Mouse (Mus musculus): ENCODE measurements at regions not wholly inside any gene's neighbourhood (a gene's known extent, or its start where the extent isn't known, plus 50 kb on each side); places are given as distances from the start of the nearest gene placed in this dataset.
"Not testable (repeated sequence)": the region's sequence is repeated elsewhere in the genome, so short reads cannot be mapped to it uniquely, and the experiment has no call there.

GRCm38 (mm10) chr13:99128979-99129378, 55.6 kb upstream of the Zfp366 start:
- WGBS = 22% methylated on average over 2 of the region's 2 CpGs

GRCm38 (mm10) chr13:99128284-99128691, 56.3 kb upstream of the Zfp366 start:
- Histone ChIP-seq H3K27me3 (no peaks in the 10 kb centered on the region), H3K27ac (peak overlapping the region; percentile 30; the same call in 1 of the 2 replicates), H3K36me3 (no peaks in the 10 kb centered on the region), H3K9ac (no peak overlapping the region), H3K4me1 (peaks cover 35% of the 10 kb centered on the region), H3K4me2 (no peak overlapping the region), H3K9me3 (no peaks in the 10 kb centered on the region), H3K4me3 (no peak overlapping the region)
- 0 out of 2 replicates have a peak, but pooled peaks have one; percentile 26 for ATAC-seq (ENCODE audit: insufficient number of reproducible peaks, low FRiP score, low TSS enrichment, low read depth)
- 25% methylated on average over 5 of the region's 5 CpGs for WGBS

More at GRCm38 (mm10) chr13:99128979-99129378, 55.6 kb upstream of the Zfp366 start:
- no peak overlapping the region for H3K4me2 ChIP-seq
- H3K4me1 ChIP-seq = peaks cover 32% of the 10 kb centered on the region
- no peak for ATAC-seq (ENCODE audit: insufficient number of reproducible peaks, low FRiP score, low TSS enrichment, low read depth)
- H3K27me3 ChIP-seq = no peaks in the 10 kb centered on the region
- H3K9ac ChIP-seq = no peak overlapping the region
- no peaks in the 10 kb centered on the region for H3K9me3 ChIP-seq
- H3K27ac ChIP-seq = peak overlapping the region; percentile 30; the same call in 1 of the 2 replicates
- no peak overlapping the region for H3K4me3 ChIP-seq
- no peaks in the 10 kb centered on the region for H3K36me3 ChIP-seq

GRCm38 (mm10) chr13:99127716-99128115, 56.9 kb upstream of the Zfp366 start:
- Histone ChIP-seq H3K9ac (no peak overlapping the region), H3K4me3 (no peak overlapping the region), H3K27me3 (no peaks in the 10 kb centered on the region), H3K36me3 (no peaks in the 10 kb centered on the region), H3K27ac (peak overlapping the region; percentile 30; the same call in 1 of the 2 replicates), H3K4me1 (peaks cover 35% of the 10 kb centered on the region), H3K9me3 (no peaks in the 10 kb centered on the region), H3K4me2 (no peak overlapping the region)
- 69% methylated on average over 5 of the region's 5 CpGs for WGBS
- no peak for ATAC-seq (ENCODE audit: insufficient number of reproducible peaks, low FRiP score, low TSS enrichment, low read depth)

GRCm38 (mm10) chr13:99126971-99127370, 57.7 kb upstream of the Zfp366 start:
- ATAC-seq (ENCODE audit: insufficient number of reproducible peaks, low FRiP score, low TSS enrichment, low read depth); H3K4me3 ChIP-seq; H3K9ac ChIP-seq; H3K36me3 ChIP-seq; H3K4me2 ChIP-seq; H3K27me3 ChIP-seq; H3K9me3 ChIP-seq; H3K27ac ChIP-seq: not testable (repeated sequence)
- H3K4me1 ChIP-seq = peaks cover 35% of the 10 kb centered on the region
- WGBS = 94% methylated on average over 10 of the region's 10 CpGs

- 83% methylated on average over 8 of the region's 8 CpGs for WGBS
- Histone ChIP-seq H3K36me3 (no peaks in the 10 kb centered on the region), H3K9me3 (no peaks in the 10 kb centered on the region), H3K4me3 (no peak overlapping the region), H3K9ac (no peak overlapping the region), H3K4me1 (peaks cover 35% of the 10 kb centered on the region), H3K27ac (no peak overlapping the region), H3K27me3 (no peaks in the 10 kb centered on the region), H3K4me2 (no peak overlapping the region)
- ATAC-seq (ENCODE audit: insufficient number of reproducible peaks, low FRiP score, low TSS enrichment, low read depth) = no peak
Observed at GRCm38 (mm10) chr13:99126538-99126937, 58.1 kb upstream of the Zfp366 start.

- no peaks in the 10 kb centered on the region for H3K27me3 ChIP-seq
- peaks cover 35% of the 10 kb centered on the region for H3K4me1 ChIP-seq
- no peak overlapping the region for H3K27ac ChIP-seq
- H3K36me3 ChIP-seq = no peaks in the 10 kb centered on the region
- H3K9me3 ChIP-seq = no peaks in the 10 kb centered on the region
- H3K4me3 ChIP-seq = no peak overlapping the region
- ATAC-seq (ENCODE audit: insufficient number of reproducible peaks, low FRiP score, low TSS enrichment, low read depth) = no peak
- H3K9ac ChIP-seq = no peak overlapping the region
- 42% methylated on average over 1 of the region's 1 CpGs for WGBS
- H3K4me2 ChIP-seq = no peak overlapping the region
Observed at GRCm38 (mm10) chr13:99125946-99126345, 58.7 kb upstream of the Zfp366 start.

- no peaks in the 10 kb centered on the region for H3K27me3 ChIP-seq
- H3K36me3 ChIP-seq = no peaks in the 10 kb centered on the region
- no peaks in the 10 kb centered on the region for H3K9me3 ChIP-seq
- H3K4me1 ChIP-seq = peaks cover 35% of the 10 kb centered on the region
- ATAC-seq (ENCODE audit: insufficient number of reproducible peaks, low FRiP score, low TSS enrichment, low read depth) = peak; percentile 76
- H3K9ac ChIP-seq = no peak overlapping the region
- H3K4me2 ChIP-seq = no peak overlapping the region
- WGBS = 38% methylated on average over 10 of the region's 10 CpGs
- peak overlapping the region; percentile 68 for H3K27ac ChIP-seq
- no peak overlapping the region for H3K4me3 ChIP-seq
Observed at GRCm38 (mm10) chr13:99124894-99125570, 59.6 kb upstream of the Zfp366 start.

GRCm38 (mm10) chr13:99124141-99124540, 60.5 kb upstream of the Zfp366 start:
- H3K27ac ChIP-seq = peak overlapping the region; percentile 68
- H3K9me3 ChIP-seq = no peaks in the 10 kb centered on the region
- no peaks in the 10 kb centered on the region for H3K36me3 ChIP-seq
- H3K9ac ChIP-seq = no peak overlapping the region
- H3K27me3 ChIP-seq = no peaks in the 10 kb centered on the region
- WGBS = 38% methylated on average over 2 of the region's 2 CpGs
- ATAC-seq (ENCODE audit: insufficient number of reproducible peaks, low FRiP score, low TSS enrichment, low read depth) = no peak
- H3K4me3 ChIP-seq = no peak overlapping the region
- H3K4me1 ChIP-seq = peaks cover 34% of the 10 kb centered on the region
- H3K4me2 ChIP-seq = no peak overlapping the region

GRCm38 (mm10) chr13:99123476-99124140, 61.0 kb upstream of the Zfp366 start:
- no peak overlapping the region; the same call in 1 of the 2 replicates for H3K27ac ChIP-seq
- no peak for ATAC-seq (ENCODE audit: insufficient number of reproducible peaks, low FRiP score, low TSS enrichment, low read depth)
- 77% methylated on average over 12 of the region's 12 CpGs for WGBS

GRCm38 (mm10) chr13:99122539-99122938, 62.1 kb upstream of the Zfp366 start:
- H3K4me1 ChIP-seq = peaks cover 18% of the 10 kb centered on the region
- H3K9ac ChIP-seq; ATAC-seq (ENCODE audit: insufficient number of reproducible peaks, low FRiP score, low TSS enrichment, low read depth); H3K27ac ChIP-seq; H3K36me3 ChIP-seq; H3K9me3 ChIP-seq; H3K27me3 ChIP-seq; H3K4me3 ChIP-seq; H3K4me2 ChIP-seq: not testable (repeated sequence)
- 82% methylated on average over 4 of the region's 4 CpGs for WGBS

More at GRCm38 (mm10) chr13:99123476-99124140, 61.0 kb upstream of the Zfp366 start:
- no peaks in the 10 kb centered on the region for H3K27me3 ChIP-seq
- H3K9ac ChIP-seq = no peak overlapping the region
- no peaks in the 10 kb centered on the region for H3K36me3 ChIP-seq
- H3K4me1 ChIP-seq = peaks cover 29% of the 10 kb centered on the region
- no peak overlapping the region for H3K4me3 ChIP-seq
- no peaks in the 10 kb centered on the region for H3K9me3 ChIP-seq
- no peak overlapping the region for H3K4me2 ChIP-seq

GRCm38 (mm10) chr13:99121096-99121495, 63.5 kb upstream of the Zfp366 start:
- Histone ChIP-seq H3K4me1 (peaks cover 18% of the 10 kb centered on the region), H3K27me3 (no peaks in the 10 kb centered on the region), H3K9me3 (no peaks in the 10 kb centered on the region), H3K36me3 (no peaks in the 10 kb centered on the region), H3K27ac (no peak overlapping the region), H3K4me2 (no peak overlapping the region), H3K9ac (no peak overlapping the region), H3K4me3 (no peak overlapping the region)
- ATAC-seq (ENCODE audit: insufficient number of reproducible peaks, low FRiP score, low TSS enrichment, low read depth) = no peak
- 94% methylated on average over 4 of the region's 4 CpGs for WGBS

GRCm38 (mm10) chr13:99119941-99120340, 64.7 kb upstream of the Zfp366 start:
- Histone ChIP-seq H3K27me3 (no peaks in the 10 kb centered on the region), H3K4me1 (peaks cover 12% of the 10 kb centered on the region), H3K9me3 (no peaks in the 10 kb centered on the region), H3K4me2 (no peak overlapping the region), H3K27ac (no peak overlapping the region), H3K9ac (no peak overlapping the region), H3K36me3 (no peaks in the 10 kb centered on the region), H3K4me3 (no peak overlapping the region)
- WGBS = 92% methylated on average over 3 of the region's 3 CpGs
- ATAC-seq (ENCODE audit: insufficient number of reproducible peaks, low FRiP score, low TSS enrichment, low read depth) = no peak
